ENCODE assay signal across 33 mouse cellular contexts in the genomic region with DNA sequence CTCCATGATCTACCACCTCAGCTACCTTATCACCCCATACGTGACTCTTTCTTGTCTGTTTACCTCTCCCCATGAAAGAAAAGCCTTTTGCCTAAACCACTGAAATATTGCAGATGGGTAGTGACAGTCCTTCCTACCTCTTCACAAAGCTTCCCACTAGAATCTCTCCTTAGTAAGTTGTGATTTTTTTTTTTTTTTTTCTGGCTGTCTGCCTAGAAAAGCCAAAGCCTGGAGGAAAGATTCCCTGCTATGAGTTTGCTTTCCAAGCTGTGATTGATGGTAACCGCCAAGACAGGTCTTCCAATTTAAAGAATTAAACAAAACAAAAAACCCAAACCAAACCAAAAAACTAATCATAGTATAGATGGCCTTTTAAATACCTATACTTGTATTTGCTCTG.
DNase-seq lines count a peak whose midpoint lies in the region; ATAC-seq and TF ChIP-seq lines count a peak whose summit lies in the region.
"Had no signal": no experiment of that assay in that cellular context is flagged by ENCODE, and none has a peak within 500 bp of the region (broad histone marks: within the 10 kb centered on the region; RNA-seq: fewer than 3 reads in every experiment).

No protein-coding gene starts in this region.

- H3K4me1 ChIP-seq in hindbrain, postnatal 0 days (ENCODE audit: insufficient read depth, low read length), result no peaks in the 10 kb centered on the region
- H3K4me1 ChIP-seq in hindbrain, embryonic 12.5 days, result no peaks in the 10 kb centered on the region
- no peaks in the 10 kb centered on the region for H3K4me1 ChIP-seq in embryonic fibroblast, embryonic 13.5 days (ENCODE audit: control insufficient read depth, insufficient read depth, low read length)
- H3K4me1 ChIP-seq: embryonic facial prominence, embryonic 12.5 days; limb, embryonic 15.5 days; liver, embryonic 13.5 days; neural tube, embryonic 12.5 days had no signal

- H3K27ac ChIP-seq in hindbrain, postnatal 0 days, result no peak overlapping the region
- H3K27ac ChIP-seq in hindbrain, embryonic 12.5 days, result no peak overlapping the region
- H3K27ac ChIP-seq in embryonic fibroblast, embryonic 13.5 days (ENCODE audit: insufficient read depth, low read length), result peak overlapping the region; percentile 47; the same call in 1 of the 2 replicates
- H3K27ac ChIP-seq: embryonic facial prominence, embryonic 12.5 days; heart, adult 2 months; hindbrain, embryonic 14.5 days; kidney, embryonic 15.5 days; limb, embryonic 15.5 days; liver, embryonic 13.5 days; neural tube, embryonic 12.5 days; stomach, postnatal 0 days had no signal

- no peak overlapping the region for H3K4me3 ChIP-seq in hindbrain, postnatal 0 days (ENCODE audit: low read length)
- no peak overlapping the region for H3K4me3 ChIP-seq in hindbrain, embryonic 12.5 days
- H3K4me3 ChIP-seq in embryonic fibroblast, embryonic 13.5 days (ENCODE audit: insufficient read depth, low read length), result no peak overlapping the region
- H3K4me3 ChIP-seq: embryonic facial prominence, embryonic 12.5 days; erythroblast, embryonic 14.5 days; heart, adult 2 months; heart, embryonic 12.5 days; kidney, embryonic 15.5 days; limb, embryonic 15.5 days; liver, embryonic 13.5 days; myocyte; neural tube, embryonic 12.5 days had no signal

- no peaks in the 10 kb centered on the region for H3K36me3 ChIP-seq in hindbrain, postnatal 0 days (ENCODE audit: insufficient read depth, low read length)
- H3K36me3 ChIP-seq in hindbrain, embryonic 12.5 days, result no peaks in the 10 kb centered on the region
- H3K36me3 ChIP-seq: embryonic facial prominence, embryonic 12.5 days; heart, embryonic 12.5 days; kidney, embryonic 15.5 days; limb, embryonic 15.5 days; liver, embryonic 13.5 days; neural tube, embryonic 12.5 days had no signal

- no peak for ATAC-seq in hindbrain, postnatal 0 days
- ATAC-seq in hindbrain, embryonic 12.5 days (ENCODE audit: low FRiP score), result no peak
- ATAC-seq in granulocyte monocyte progenitor cell, adult 5-6 weeks (replicated peaks; ENCODE audit: poor library complexity, severe bottlenecking), result no peak
- ATAC-seq: inflammation-experienced regulatory T-cells, adult 6 months; midbrain, embryonic 16.5 days; Patski had no signal

- TF ChIP-seq CTCF in hindbrain, postnatal 0 days (IDR thresholded peaks at IDR 0.05; ENCODE audit: low read depth), result no peak
- TF ChIP-seq CTCF in embryonic fibroblast, embryonic 13.5 days (IDR thresholded peaks at IDR 0.05; ENCODE audit: borderline replicate concordance, insufficient read depth, low read length), result no peak

- H3K9ac ChIP-seq in hindbrain, postnatal 0 days (replicated peaks; ENCODE audit: low read length), result no peak overlapping the region
- H3K9ac ChIP-seq in hindbrain, embryonic 12.5 days, result no peak overlapping the region
- H3K9ac ChIP-seq: embryonic facial prominence, embryonic 12.5 days; heart, embryonic 12.5 days; hindbrain, embryonic 14.5 days; kidney, embryonic 15.5 days; limb, embryonic 15.5 days; liver, embryonic 13.5 days; neural tube, embryonic 12.5 days had no signal

- DNase-seq in hindbrain, postnatal 0 days (ENCODE audit: low spot score), result peak; percentile 39
- DNase-seq in 3T3-L1 (ENCODE audit: low read depth, low spot score) (peak; percentile 80), MN1 (ENCODE audit: low spot score) (peak; percentile 36)
- DNase-seq: adrenal gland, postnatal 25 days; cerebellum, adult 8-10 months; cerebellum, postnatal 36 days; gastrocnemius, postnatal 25 days; heart, adult 2 months; heart, postnatal 4 days; kidney, adult 11 months; kidney, postnatal 4 days; liver, embryonic 13.5 days; lung, adult 2 months; lung, postnatal 14 days; right cerebral cortex, postnatal 4 days; thymus, postnatal 4 days had no signal

- TF ChIP-seq POLR2A in embryonic fibroblast, embryonic 13.5 days (IDR thresholded peaks at IDR 0.05; ENCODE audit: low read depth, low read length), result no peak

- H3K4me2 ChIP-seq in hindbrain, postnatal 0 days (ENCODE audit: low read depth, low read length), result no peak overlapping the region
- H3K4me2 ChIP-seq in hindbrain, embryonic 12.5 days (replicated peaks), result no peak overlapping the region
- H3K4me2 ChIP-seq: embryonic facial prominence, embryonic 12.5 days; heart, embryonic 12.5 days; hindbrain, embryonic 14.5 days; kidney, embryonic 15.5 days; limb, embryonic 15.5 days; liver, embryonic 13.5 days; midbrain, embryonic 11.5 days; neural tube, embryonic 12.5 days had no signal

- no peaks in the 10 kb centered on the region for H3K9me3 ChIP-seq in hindbrain, postnatal 0 days (ENCODE audit: low read length)
- H3K9me3 ChIP-seq in hindbrain, embryonic 12.5 days (replicated peaks), result no peaks in the 10 kb centered on the region
- H3K9me3 ChIP-seq: embryonic facial prominence, embryonic 12.5 days; heart, embryonic 12.5 days; kidney, embryonic 15.5 days; limb, embryonic 15.5 days; liver, embryonic 13.5 days; neural tube, embryonic 12.5 days had no signal

- no peaks in the 10 kb centered on the region for H3K27me3 ChIP-seq in hindbrain, postnatal 0 days (ENCODE audit: insufficient read depth, low read length)
- no peaks in the 10 kb centered on the region for H3K27me3 ChIP-seq in hindbrain, embryonic 12.5 days
- H3K27me3 ChIP-seq: CH12.LX; embryonic facial prominence, embryonic 12.5 days; heart, embryonic 12.5 days; kidney, embryonic 15.5 days; limb, embryonic 15.5 days; liver, embryonic 13.5 days; neural tube, embryonic 12.5 days; Patski had no signal

- WGBS in hindbrain, postnatal 0 days, result 60% methylated on average over 2 of the region's 2 CpGs
- WGBS in hindbrain, embryonic 12.5 days, result 84% methylated on average over 2 of the region's 2 CpGs
